Mouse (Mus musculus): ENCODE data around the gene Rabl6.
"Not testable (repeated sequence)": the region's sequence is repeated elsewhere in the genome, so short reads cannot be mapped to it uniquely, and the experiment has no call there.

The Rabl6 gene

DNA sequence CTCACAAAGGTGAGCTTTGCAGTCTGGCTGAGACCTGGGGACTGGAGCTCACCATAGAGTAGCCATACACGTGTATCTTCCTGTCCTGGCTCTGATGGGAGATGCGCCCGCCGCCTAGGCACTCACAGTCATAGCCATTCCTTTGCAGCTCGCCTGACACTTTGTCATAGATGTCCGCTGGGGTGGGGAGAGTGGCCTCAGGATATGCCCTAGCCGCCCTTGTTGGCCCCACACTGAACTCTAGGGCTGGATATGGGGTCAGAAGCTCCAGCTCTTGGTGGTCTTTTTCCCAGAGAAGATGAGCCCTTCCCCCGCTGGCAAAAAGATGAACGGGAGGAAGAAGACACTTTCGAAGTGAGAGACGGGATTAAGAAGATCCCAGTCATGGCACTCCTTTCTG, 34.2 kb downstream of the Rabl6 start:
- DNase-seq = no peak

DNA sequence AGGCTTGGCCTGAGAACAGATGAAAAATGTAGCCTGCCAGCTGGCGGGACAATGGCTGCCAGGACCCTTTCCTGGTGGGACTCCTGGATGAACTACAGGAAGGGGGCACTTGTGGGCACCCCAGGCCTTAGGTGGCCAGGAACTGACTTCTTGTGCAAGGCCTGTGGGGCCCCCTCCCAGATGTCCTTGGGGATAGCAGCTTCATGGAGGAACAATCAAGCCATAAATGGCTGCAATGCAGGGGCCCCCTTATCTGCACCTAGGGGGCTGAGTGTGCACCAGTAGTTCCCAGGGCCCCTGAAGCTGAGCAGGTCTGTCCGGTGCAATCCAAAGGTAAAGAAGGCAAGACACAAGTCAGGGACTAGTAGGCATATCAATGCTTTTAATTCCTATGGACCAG, 35.3 kb downstream of the Rabl6 start:
- no peak for DNase-seq

DNA sequence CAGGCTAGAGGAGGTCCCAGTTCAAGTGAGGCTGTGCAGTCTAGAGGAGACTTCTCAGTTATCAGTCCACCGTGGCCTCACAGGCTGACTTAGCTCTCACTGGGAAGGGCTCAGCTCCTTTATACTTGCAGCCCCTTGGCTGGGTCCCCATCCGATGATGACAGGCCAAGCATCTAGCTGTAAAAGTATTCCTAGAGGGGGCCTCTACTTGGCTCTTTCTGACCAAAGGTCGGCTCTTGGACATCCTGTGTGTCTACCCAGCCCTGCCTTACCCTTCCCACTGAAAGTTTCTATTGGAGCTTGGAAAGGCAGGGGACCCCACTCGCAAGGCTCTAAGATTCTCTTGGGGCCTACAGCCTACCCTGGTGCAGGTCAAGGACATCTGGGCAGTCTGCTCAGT, 37.1 kb downstream of the Rabl6 start:
- DNase-seq = no peak

DNA sequence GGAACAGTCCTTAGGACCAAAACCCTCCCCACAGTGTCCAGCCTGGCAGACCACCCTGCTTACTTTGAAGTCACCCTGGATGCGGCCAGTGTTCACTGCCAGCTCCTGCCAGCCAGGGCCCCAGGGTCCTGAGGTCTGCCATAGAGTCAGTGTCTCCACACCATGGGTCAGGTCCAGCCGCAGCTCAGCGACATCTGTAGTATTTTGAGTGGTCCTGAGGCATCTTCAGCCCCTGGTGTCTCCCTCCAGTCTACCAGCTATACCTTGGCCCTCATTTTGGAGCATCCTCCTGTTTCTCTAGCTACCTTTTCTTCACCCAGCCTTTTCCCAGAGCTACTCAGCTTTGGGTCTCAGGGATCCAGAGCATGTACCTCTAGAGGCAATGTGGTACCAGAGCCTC, 39.0 kb downstream of the Rabl6 start:
- DNase-seq = no peak

DNA sequence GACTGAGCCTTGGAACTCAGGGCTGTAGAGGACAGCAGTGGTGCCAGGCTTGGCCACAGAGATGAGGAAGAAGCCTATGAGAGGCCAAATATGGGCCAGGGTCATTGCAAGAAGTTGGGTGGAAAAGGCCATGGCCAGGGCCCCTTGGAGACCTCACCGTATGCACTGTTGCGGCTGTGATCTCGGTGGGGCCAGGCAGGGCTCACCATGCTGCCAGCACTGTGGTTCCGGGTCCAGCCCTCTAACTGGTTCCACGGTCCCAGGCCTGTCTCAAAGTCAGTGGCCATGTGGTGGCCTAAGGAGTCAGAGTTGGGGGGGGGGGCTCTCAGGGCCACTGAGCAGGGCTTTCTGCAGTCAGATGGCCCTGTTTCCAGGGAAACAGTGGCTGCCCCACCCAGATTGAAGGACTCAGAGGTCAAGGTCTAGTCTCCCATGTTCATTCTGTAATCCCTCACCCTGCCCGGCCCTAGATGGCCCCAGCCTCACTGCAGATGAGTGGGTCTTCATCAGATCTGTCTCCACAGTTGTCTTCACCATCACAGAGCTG, 39.8 kb downstream of the Rabl6 start:
- DNase-seq = no peak

DNA sequence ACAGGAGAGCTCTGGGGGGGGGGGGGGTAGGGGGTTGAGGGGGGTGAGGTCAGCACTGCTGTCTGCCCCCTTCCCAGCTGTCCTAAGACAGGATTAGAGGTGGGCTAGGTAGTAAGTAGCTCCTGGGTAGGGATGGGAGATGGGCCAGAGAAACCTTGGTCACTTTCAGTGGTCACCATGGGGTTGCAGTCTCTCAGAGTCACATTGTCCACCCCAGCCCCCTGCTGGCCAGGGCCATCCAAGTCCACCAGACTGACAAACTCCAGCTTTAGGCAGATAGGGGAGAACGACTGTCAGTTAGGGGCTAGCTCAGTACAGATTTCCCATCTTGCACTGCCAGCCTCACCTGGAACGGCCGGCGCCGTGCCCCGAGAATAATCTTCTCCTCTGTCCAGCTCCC, 41.8 kb downstream of the Rabl6 start:
- DNase-seq = no peak

DNA sequence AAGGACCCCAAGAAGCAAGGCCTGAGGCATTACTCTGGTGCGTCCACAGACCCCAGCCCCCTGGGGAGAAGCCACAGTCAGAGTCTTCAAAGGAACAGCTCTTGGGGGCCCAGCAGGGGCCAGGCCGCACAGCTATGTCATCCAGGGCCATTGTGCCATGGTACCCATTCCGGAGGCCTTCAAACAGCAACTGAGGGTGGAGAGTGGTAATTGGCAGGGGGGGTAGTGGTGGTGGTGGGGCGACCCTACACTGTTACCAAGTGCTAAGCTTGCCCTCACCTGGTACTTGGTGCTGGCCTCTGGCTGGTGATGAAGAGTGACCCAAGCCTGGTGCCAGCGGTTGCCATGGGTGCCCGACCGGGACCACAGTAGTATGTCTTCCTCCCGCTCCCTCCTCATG, 42.6 kb downstream of the Rabl6 start:
- DNase-seq = no peak

DNA sequence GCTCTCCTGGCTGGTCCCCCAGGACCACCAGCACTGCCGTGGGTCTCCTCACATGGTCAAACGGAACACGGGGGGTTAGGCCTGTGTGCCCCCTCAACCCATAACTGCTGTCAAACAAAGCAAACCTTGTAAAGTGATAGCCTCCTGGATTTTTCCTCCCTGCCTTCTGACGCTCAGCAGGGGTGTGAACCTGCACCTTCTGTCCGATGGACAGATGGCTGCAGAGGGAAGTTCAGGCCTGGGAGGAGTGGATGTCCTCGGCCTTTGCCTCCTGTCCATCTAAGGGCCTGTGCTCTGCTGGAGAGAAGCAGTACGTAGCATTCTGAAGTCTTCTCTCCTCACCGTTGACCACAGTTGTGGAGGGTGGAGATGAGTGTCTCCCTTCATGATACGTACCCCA, 46.4 kb downstream of the Rabl6 start:
- no peak for DNase-seq

DNA sequence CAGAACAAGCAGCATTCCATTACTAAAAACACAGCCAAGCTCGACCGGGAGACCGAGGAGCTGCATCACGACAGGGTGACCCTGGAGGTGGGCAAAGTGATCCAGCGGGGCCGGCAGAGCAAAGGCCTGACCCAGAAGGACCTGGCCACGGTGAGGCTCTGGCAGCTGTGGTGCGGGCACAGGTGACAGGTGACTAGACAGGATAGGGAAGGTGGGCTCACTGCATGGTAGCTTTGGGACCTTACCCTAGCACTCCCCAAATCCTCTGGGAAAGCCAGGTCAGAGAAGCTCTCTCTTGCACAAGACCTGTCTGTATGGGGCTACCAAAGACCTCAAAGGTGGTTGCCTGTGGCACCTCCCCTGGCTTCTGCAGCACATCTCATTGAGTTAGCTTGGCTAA, 47.8 kb downstream of the Rabl6 start:
- DNase-seq = no peak

DNA sequence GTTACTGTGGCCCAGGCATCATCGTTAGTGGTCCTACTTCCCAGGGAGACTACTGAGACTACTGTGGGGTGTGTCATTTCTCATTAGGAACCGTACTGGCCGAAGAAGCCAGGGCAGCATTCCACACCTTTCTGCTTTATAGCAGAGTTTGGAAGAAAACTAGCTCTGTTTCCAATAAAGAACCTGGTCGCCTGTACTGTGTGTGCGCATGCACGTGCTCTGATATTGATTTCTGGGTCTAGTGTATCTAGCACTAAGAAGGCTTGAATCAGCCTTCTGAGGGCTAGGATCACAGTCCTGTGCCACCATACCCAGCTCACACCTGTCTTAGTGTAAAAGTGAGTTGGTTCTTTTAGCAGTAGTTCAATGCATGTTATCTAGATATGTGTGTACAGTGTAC, 49.5 kb downstream of the Rabl6 start:
- DNase-seq = no peak

DNA sequence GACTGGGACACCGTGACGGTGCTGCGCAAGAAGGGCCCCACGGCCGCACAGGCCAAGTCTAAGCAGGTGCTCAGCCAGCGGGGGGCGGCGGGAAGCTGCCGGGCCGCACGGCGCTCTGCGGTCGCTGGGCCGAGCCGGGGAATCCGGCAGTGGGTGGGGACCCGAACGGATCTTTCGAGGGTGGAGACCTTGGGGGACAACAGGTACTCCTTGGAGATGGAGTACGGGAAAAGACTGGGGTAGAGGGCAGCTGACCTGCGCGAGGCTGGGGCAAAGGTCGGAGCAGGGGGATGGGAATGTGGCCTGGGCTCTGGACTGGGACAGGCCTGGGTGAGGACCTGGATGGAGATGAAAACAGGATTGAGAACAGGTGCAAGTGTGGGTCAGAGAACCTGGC, 50.4 kb downstream of the Rabl6 start:
- no peak for DNase-seq

DNA sequence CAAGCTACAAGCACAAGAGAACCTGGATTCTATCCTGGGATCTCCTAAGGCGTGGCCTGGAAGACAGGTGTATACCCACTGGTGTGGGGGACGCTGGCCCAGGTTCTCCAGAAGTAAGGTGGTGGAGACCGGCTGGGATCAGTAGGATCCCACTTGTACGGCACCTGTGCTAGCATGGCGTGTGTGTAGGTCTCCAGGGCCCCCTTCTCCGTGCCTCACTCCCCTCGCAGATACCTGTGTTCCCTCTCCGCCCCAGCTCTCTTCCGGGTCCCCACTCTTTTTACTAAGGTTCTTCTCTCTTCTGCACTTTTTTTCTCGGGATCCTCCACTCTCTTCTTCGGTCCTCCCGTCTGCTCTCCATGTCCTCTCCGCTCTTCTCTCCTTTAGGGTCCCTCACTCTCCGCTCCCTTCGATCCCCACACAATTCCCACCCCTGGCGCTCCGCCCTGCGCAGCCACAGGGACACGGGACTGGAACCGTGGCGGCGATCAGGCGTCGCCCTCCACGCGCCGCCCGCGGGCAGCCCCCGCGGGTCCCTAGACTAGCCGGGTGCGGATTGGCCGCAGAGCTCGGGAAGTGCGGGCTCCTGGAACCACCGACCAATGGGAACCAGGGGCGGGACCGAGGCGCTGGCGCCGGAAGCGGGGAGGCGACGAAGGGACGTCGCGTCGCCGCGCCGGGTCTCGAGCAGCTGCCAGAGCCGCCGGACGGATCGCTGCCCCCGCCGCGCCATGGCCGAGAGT, 50.9 kb downstream of the Rabl6 start, which contains the start of gene Edf1:
Gene Edf1 (plus strand): TSS at position 627 of the 743 bp plus-strand sequence.
- peak; percentile 98 for DNase-seq

DNA sequence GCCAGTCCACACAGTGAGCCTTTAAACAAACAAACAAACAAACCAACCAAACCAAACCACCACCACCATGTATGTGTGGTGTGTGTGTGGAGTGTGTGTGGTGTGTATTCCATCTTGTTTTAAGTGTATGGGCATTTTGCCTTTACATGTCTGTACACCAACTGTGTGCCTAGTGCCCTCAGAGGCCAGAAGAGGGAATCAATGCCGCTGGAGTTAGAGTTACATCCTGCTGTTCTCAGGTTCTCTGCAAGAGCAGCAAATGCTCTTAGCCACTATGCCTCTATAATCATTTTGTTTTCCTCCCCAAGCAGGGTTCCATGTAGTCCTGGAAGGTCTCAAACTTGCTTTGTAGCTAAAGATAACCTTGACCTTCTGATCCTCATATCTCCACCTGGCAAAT, 52.0 kb downstream of the Rabl6 start:
- DNase-seq = no peak

DNA sequence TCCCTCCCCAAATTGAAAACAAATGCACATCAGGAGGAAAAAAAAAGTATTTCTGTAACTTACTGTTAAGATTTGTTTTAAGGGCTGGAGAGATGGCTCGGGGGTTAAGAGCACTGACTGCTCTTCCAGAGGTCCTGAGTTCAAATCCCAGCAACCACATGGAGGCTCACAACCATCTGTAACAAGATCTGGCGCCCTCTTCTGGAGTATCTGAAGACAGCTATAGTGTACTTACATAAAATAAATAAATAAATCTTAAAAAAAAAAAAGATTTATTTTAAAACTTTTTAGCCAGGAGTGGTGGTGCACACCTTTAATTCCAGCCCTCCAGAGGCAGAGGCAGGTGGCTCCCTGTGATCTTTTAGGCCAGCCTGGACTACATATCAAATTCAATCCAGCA, 52.8 kb downstream of the Rabl6 start:
- not testable (repeated sequence) for DNase-seq

DNA sequence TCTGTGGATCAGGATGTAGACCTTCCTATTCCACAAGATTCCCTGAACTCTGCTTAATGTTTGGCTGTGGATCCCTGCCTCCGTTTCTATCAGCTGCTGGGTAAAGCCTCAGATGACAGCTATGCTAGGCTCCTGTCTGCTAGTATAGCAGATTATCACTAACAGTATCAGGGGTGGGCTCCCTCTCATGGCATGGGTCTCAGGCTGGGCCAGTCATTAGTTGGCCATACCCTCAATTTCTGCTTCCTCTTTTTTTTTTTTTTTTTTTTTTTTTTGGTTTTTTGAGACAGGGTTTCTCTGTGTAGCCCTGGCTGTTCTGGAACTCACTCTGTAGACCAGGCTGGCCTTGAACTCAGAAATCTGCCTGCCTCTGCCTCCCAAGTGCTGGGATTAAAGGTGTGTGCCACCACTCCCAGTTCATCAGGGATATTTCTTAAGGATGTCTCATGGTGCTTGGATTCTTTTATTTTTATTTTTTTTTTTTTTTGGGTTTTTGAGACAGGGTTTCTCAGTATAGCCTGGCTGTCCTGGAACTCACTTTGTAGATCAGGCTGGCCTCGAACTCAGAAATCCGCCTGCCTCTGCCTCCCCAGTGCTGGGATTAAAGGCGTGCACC, 55.0 kb downstream of the Rabl6 start:
- not testable (repeated sequence) for DNase-seq

DNA sequence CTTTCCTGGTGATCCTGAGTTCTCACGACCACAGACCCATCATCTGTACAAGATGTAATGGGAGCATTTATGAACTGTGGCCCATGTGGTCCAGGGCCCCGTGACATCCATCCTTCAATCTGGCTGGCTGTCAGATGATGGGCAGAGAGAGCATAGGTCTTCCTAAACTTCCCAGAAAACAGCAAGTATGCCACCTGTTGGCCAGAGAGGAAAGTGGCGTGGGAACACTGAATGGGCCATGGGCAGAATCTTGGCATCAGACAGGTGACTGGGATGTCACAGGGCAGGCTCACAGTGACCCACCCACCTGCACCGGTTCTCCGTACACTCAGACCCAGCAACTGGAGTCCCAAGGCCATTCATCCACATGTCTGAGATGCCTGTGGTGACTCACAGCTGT, 57.1 kb downstream of the Rabl6 start:
- DNase-seq = no peak

DNA sequence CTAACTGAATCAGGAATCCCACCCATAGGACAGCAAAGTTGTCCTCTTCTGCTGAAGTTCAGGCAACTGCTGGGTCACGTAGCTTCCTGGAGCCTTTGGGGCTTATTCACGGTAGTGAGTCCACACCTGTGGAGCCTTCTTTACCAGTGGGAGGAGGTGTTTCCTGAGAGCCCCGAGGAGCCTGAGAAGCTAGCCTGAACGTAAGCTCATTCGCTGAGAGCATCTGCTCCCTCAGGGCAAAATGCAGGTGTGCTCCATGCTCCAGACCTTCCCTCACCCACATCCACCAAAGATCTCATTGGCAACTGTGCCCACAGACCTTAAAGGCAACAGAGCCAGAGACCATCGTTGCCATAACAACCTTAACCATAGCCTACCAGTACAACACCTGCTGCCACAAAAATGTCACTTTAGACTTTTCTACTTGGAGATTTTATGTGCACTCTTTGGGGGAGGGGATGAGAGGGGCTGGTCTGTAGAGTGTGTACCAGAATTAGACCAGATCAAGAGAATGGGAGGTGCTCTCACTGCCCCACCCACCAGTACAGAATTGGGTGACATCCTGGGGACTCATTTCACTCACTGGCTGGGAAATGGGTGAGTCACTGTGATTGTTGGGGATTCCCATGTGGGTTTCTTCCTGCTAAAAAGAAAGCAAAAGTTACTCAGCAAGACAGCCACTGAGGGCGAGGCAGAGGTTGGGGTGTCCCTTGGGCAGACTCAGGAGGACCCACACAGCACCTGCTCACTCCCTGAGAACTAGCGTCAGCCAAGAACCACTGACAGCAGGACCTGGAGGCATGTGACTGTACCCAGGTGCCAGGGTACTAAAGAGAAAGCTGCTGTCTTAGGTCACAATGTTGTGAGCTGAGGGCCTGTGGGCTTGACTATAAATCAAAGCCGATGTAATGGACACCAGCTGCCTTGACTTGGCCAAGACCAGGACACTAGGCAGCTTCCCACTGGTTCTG, 59.0 kb downstream of the Rabl6 start:
- no peak for DNase-seq

DNA sequence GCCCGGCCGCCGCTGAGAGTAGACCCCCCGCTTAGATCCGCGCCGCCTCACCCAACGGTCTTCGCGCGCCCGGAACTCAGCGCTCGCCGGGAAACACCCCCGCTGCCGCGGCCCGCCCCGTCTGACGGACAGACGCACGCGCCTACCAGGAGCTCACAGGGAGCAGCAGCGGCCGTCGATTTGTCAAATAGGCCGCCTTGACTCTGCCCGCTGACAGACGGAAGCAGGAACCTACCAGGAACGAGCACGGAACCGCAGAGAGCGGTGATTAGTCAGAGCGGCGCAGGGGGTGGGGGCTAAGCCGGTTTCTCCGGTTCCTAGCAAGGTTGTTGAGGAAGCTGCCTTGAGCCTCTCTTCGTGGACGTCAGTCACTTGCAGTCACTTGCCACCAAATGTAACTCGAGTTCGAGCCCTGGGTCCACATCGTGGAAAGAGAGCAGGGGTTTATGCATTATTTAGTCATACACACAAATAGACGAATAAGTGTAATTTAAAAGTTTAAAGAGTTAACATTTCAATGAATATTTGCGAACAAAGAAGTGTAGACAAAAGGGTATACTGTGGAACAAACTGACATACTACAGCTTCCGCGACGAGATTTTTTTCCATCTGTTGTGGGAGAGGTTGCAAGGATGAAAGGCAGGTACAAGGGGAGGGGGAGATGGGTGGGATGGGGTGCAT, 61.4 kb downstream of the Rabl6 start, which contains the start of gene Traf2:
Gene Traf2 (minus strand): TSS at position 130 of the 681 bp plus-strand sequence.
- peak; percentile 100 for DNase-seq

DNA sequence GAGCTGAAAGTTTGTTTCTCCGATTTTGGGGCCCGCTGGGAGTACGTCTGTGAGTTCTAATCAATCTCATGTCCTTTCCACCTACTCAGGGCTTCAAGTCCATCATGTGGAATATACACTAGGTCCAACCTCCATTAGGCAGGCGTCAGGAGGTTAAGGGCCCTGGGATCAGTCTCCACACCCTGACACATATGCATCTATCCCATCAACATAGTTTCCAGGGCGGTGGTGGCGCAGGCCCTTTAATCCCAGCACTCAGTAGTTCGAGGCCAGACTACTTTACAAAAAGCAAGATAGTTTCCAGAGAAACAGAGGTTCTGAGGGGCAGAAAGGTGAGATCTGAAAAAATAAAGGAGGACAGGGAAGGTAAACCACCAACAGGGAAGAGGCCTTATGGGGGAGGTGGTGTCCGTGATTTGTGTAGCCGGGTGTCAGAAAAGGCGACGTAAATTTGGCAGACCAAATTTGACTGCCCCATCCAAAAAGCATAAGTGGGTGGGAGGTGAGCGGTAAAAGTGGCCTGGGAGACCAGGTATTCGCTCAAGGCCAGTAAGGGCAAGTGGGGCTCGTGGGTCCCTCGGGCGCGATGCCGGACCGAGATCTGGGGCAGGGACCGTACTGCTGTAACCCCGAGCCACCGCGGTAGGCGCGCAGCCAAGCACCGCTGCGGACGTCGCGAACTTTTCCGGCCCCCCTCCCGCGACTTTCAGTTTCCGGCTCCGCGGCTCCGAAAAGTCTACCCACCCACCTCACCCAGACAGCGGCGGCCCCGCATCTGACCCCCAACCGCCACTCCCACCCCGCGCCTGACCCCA, 62.1 kb downstream of the Rabl6 start:
- DNase-seq = no peak

DNA sequence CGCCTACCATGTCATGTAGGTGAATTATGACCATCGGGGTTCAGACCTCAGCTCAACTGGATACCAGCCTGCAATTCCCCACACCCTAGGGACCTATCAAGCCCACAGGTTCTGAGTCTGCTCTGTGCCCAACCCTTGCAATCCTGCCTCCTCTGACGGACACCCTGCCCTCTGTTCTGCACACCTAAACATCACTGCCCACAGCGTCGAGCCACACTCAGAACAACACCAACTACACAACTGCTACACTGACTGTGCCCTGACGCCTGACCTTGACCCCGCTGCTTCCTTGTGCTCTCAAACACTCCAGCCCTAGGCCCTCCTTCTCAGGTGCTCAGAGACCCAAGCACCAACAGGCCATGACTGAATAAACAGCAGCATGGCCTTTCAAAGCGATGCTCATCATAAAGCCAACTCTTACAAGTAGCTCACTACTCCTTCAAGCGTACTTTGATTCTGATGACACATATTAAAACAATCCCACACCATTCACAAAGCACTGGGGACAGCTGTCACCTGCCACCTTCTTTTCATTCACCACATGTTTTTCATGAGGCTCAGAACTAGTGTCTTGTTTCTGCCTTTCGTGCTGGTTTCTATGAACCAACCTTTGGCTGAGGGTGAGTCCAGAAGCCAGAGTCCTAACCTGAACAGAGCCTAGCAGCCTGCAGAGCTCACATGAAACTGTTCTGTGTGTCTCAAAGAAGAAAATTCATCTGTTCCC, 66.5 kb downstream of the Rabl6 start:
- DNase-seq = no peak

DNA sequence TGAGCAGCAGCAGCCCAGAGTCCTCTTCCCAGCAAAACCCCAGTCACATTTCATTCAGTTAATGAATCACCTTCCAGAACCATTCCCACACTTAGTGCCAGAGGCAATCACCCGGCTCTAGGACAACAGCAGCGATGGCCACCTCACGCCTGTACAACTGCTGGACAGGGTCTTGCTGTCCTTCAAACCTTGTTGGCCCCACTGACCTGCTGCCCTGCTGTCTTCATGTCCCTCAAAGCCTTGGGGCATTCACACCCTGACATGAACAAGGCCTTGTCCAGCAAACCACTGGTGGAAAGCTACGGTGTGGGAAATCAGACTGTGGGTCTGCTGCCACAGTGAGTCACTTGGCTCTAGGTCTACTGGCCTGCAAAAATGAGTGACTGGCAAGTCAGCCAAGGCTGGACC, 67.8 kb downstream of the Rabl6 start:
- DNase-seq = no peak
